Mouse (Mus musculus) thymus, postnatal 4 days (tissue): ENCODE measurements at regions not wholly inside any gene's neighbourhood (a gene's known extent, or its start where the extent isn't known, plus 50 kb on each side); places are given as distances from the start of the nearest gene placed in this dataset.
A peak's percentile ranks its signal among the peaks of the same experiment; 100 is the strongest.

ENCODE experiments used
- DNase-seq: peaks from one replicate; pipeline ENCODE4 v3.0.0; 2021

- no peak for DNase-seq
Observed at GRCm38 (mm10) chr17:87531411-87532157, 84.8 kb upstream of the Calm2 start.

GRCm38 (mm10) chr17:87532158-87532545 lies 85.4 kb upstream of the Calm2 start:
- DNase-seq, result no peak

DNA sequence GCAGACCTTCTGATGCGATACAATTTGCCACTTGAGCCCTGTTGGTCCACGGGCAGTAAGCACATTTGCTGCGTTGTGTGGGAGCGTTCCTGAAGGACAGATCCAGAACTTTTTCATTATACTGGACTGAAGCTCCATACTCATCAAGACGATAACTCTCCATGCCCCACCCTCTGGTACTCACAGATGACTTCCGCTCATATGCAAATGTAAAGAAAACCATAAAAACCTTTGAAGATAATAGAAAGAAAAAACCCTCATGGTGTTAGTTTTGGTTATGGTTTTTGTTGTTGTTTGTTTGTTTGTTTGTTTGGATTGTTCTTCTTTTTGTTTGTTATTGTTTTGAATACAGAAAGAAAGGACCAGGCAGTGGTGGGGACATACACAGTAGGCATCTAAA lies 86.0 kb upstream of the Calm2 start:
- no peak for DNase-seq

GRCm38 (mm10) chr17:87549568-87549967 lies 86.2 kb upstream of the Epcam start:
- DNase-seq, result no peak

GRCm38 (mm10) chr17:87550518-87551164 lies 85.1 kb upstream of the Epcam start:
- DNase-seq, result no peak

GRCm38 (mm10) chr17:87554561-87554960 lies 81.2 kb upstream of the Epcam start:
- DNase-seq, result no peak

DNA sequence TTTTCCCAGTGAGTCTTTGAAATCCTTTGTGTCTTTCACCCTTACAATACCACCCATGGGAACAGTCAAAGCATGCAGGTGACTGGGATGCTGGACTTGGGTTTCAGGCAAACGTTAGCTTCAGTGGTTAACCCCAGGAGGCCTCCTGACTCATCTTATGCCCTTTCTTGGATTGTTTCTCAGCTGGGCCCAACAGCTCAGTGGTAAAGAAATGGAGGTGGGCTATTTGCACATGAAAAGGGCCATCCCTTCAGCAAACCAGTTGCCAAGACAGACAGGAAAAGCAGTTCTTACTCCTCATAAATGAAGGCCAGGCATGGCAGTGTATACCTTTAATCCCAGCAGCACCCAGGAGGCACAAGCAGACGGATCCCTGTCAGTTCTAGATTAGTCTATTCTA lies 77.4 kb upstream of the Epcam start:
- DNase-seq, result no peak

DNA sequence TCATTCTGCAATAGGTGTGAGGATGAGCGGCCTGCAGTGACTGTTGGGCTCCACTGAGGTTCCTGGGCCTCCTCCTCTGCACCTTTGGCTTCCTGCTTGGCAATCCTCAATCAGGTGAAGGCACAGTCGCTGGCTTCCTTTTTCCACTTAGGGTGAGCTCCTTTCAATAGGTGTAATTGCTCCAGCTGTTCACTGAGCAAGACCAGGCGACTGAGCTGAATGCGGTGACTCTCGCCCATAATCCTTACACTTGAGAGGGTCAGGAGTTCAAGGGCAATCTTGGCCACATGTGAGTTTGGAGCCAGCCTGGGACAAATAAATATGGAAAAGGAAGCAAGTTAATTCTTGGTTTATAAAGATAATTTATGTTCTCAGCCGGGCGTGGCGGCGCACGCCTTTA lies 76.1 kb upstream of the Epcam start:
- DNase-seq, result no peak

- DNase-seq, result no peak
Observed at GRCm38 (mm10) chr17:87560923-87561322, 74.9 kb upstream of the Epcam start.

GRCm38 (mm10) chr17:87563375-87563774 lies 72.4 kb upstream of the Epcam start:
- no peak for DNase-seq

GRCm38 (mm10) chr17:87565631-87566030 lies 70.1 kb upstream of the Epcam start:
- no peak for DNase-seq

DNA sequence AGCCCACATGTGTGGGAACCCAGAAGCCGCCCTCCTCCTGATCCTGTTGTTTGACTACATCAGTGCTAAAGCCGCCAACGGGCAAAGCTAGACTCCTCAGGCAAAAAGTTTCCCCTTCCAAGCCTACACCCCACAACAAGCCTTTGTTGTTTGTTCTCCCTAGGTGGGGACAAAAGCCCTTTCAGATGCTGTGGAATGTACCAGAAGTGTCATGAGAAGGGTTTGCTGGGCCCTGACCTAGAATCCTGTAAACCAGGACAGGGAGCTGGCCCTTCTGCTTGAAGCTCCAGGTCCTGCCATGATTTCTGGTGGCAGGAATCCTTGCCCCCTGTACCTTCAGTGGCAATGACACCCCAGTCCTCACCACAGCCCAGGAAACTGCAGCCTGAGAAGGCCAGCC lies 69.5 kb upstream of the Epcam start:
- DNase-seq, result no peak

GRCm38 (mm10) chr17:87566996-87567395 lies 68.8 kb upstream of the Epcam start:
- no peak for DNase-seq

DNA sequence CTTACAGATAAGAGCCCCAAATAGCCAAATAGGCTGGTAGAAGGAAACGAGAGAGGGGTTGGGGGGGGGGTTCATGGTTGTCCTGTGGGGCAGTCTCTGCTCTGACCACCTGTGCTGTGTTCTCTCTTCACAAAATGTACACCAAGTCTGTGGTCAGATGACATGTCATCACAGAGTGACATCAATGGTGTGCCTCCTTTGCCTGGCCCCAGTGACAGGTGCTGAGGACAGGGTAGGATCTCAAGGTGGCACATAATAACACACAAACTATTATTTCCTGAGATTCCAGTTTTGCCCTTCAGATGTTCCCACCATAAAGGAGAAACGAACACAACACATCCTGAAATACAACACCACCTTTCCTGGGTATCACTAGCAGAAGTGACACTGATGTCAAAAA lies 68.3 kb upstream of the Epcam start:
- DNase-seq, result no peak

- DNase-seq, result no peak
Observed at GRCm38 (mm10) chr17:87569981-87570380, 65.8 kb upstream of the Epcam start.

GRCm38 (mm10) chr17:87570676-87571344 lies 65.0 kb upstream of the Epcam start:
- no peak for DNase-seq

DNA sequence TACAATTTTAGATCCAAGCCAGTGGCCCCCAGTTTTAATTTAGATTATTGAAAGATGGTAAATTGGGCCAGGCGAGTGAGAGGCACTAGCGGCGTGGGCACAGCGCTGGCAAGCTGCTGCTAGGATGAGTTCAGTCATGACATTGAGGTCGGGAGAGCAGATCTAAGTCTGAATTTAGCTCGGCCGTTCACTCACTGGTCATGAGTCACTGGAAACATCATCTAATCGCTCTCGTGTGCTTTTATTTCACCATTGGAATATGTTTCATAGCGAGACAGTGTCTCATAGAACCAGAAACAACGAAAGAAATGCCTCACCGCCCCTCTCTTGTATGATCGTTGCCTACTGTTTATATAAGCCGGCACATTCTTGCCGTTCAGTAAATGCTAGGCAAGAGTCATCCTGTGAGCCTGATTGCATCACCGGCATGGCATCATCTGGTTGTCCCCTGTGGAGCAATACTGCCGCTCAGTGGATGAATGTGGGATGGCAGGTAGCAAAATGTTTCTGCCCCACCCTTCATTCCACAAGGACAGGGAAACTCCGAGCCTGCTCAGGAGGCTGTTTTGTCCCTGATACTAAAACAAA lies 64.3 kb upstream of the Epcam start:
- peak; percentile 95 for DNase-seq

- no peak for DNase-seq
Observed at GRCm38 (mm10) chr17:87583575-87583974, 52.2 kb upstream of the Epcam start.

- no peak for DNase-seq
Observed at GRCm38 (mm10) chr17:87585355-87585754, 50.4 kb upstream of the Epcam start.
